Mouse (Mus musculus) neural tube, embryonic 12.5 days (tissue): ENCODE results near the gene Baz1a. TPM values are rescaled to one million over a fixed set of nuclear protein-coding genes. Genes with fewer than 3 reads are reported as not detected.

Experiments
- ATAC-seq: fragments of 200-750 bp; cut with Nextera tagmentation; 2 replicates; pipeline ENCODE4 v1.8.0; 2017; ENCODE audit warnings: low read depth, mild to moderate bottlenecking, moderate TSS enrichment, moderate library complexity; ENCODE audit not compliant: low FRiP score
- H3K27ac ChIP-seq: fragments of 300-500 bp; sonication (generic); 2 replicates; pipeline ENCODE4 v1.5.1; 2016
- H3K27me3 ChIP-seq: fragments of 300-500 bp; sonication (generic); replicated peaks from 2 replicates; pipeline ENCODE4 v1.6.1; 2016; ENCODE audit warnings: mild to moderate bottlenecking
- H3K36me3 ChIP-seq: fragments of 300-500 bp; sonication (generic); 2 replicates; pipeline ENCODE4 v1.6.1; 2016; ENCODE audit warnings: mild to moderate bottlenecking
- H3K4me1 ChIP-seq: fragments of 300-500 bp; sonication (generic); 2 replicates; pipeline ENCODE4 v1.6.1; 2016
- H3K4me2 ChIP-seq: fragments of 300-500 bp; sonication (generic); replicated peaks from 2 replicates; pipeline ENCODE4 v1.6.1; 2016; ENCODE audit warnings: mild to moderate bottlenecking
- H3K4me3 ChIP-seq: fragments of 300-500 bp; sonication (generic); 2 replicates; pipeline ENCODE4 v1.5.1; 2016
- H3K9ac ChIP-seq: fragments of 300-500 bp; sonication (generic); 2 replicates; pipeline ENCODE4 v1.6.1; 2016; ENCODE audit warnings: mild to moderate bottlenecking
- H3K9me3 ChIP-seq: fragments of 300-500 bp; sonication (generic); 2 replicates; pipeline ENCODE4 v1.6.1; 2016; ENCODE audit warnings: mild to moderate bottlenecking
- WGBS: fragments of 180-500 bp; shearing (Covaris S2); methylation state at CpG from one replicate; pipeline ENCODE4 v1.1.7; 2016; 5-methylcytosine and 5-hydroxymethylcytosine counted together
- polyA plus RNA-seq: library from polyadenylated mRNA; unstranded; fragments of >200 nt; fragmentation: Nextera tagmentation; extraction: Ambion mirVana; gene quantifications from 2 replicates; pipeline ENCODE4 v1.2.1, GENCODE M21; 2016

Baz1a gene
- polyA plus RNA-seq, result 28.6 and 33.5 TPM in 2 replicates

- WGBS, result 87% methylated on average over 6 of the region's 6 CpGs
- no peak within 1 kb of the TSS for H3K27ac ChIP-seq
- no peak within 1 kb of the TSS for H3K4me3 ChIP-seq
- no peaks in the 10 kb centered on the region for H3K27me3 ChIP-seq
- no peak for ATAC-seq
- H3K36me3 ChIP-seq, result no peaks in the 10 kb centered on the region
- H3K9me3 ChIP-seq, result no peaks in the 10 kb centered on the region
- no peak within 1 kb of the TSS for H3K9ac ChIP-seq
- no peaks in the 10 kb centered on the region for H3K4me1 ChIP-seq
- H3K4me2 ChIP-seq, result no peak within 1 kb of the TSS
Measured at GRCm38 (mm10) chr12:55013626-55014398, at the start of gene Baz1a. TSS of gene Baz1a (minus strand) at chr12:55014348.

- peaks cover 14% of the 10 kb centered on the region for H3K36me3 ChIP-seq
- H3K27ac ChIP-seq, result no peak overlapping the region
- H3K4me2 ChIP-seq, result no peak overlapping the region
- WGBS, result 90% methylated on average over 1 of the region's 1 CpGs
- no peaks in the 10 kb centered on the region for H3K9me3 ChIP-seq
- no peak for ATAC-seq
- H3K4me1 ChIP-seq, result no peaks in the 10 kb centered on the region
- no peak overlapping the region for H3K4me3 ChIP-seq
- H3K9ac ChIP-seq, result no peak overlapping the region
- H3K27me3 ChIP-seq, result no peaks in the 10 kb centered on the region
Measured at GRCm38 (mm10) chr12:55062141-55062540, 48.0 kb upstream of the Baz1a start.

- Histone ChIP-seq H3K9ac (no peak overlapping the region), H3K4me2 (no peak overlapping the region), H3K36me3 (peaks cover 16% of the 10 kb centered on the region), H3K4me1 (no peaks in the 10 kb centered on the region), H3K27me3 (no peaks in the 10 kb centered on the region), H3K4me3 (no peak overlapping the region), H3K27ac (no peak overlapping the region), H3K9me3 (no peaks in the 10 kb centered on the region)
- no peak for ATAC-seq
- WGBS, result 83% methylated on average over 10 of the region's 10 CpGs
Measured at GRCm38 (mm10) chr12:55061006-55061405, 46.9 kb upstream of the Baz1a start.

- no peaks in the 10 kb centered on the region for H3K9me3 ChIP-seq
- H3K4me1 ChIP-seq, result no peaks in the 10 kb centered on the region
- peaks cover 16% of the 10 kb centered on the region for H3K36me3 ChIP-seq
- no peak for ATAC-seq
- H3K9ac ChIP-seq, result no peak overlapping the region
- H3K27me3 ChIP-seq, result no peaks in the 10 kb centered on the region
- H3K4me2 ChIP-seq, result no peak overlapping the region
- 86% methylated on average over 6 of the region's 6 CpGs for WGBS
- no peak overlapping the region for H3K4me3 ChIP-seq
- no peak overlapping the region for H3K27ac ChIP-seq
Measured at GRCm38 (mm10) chr12:55060212-55060898, 46.2 kb upstream of the Baz1a start.

GRCm38 (mm10) chr12:55059812-55060211, 45.7 kb upstream of the Baz1a start:
- Histone ChIP-seq H3K27ac (no peak overlapping the region), H3K9me3 (no peaks in the 10 kb centered on the region), H3K9ac (no peak overlapping the region), H3K36me3 (peaks cover 16% of the 10 kb centered on the region), H3K4me3 (no peak overlapping the region), H3K4me2 (no peak overlapping the region), H3K27me3 (no peaks in the 10 kb centered on the region), H3K4me1 (no peaks in the 10 kb centered on the region)
- 68% methylated on average over 3 of the region's 3 CpGs for WGBS
- ATAC-seq, result no peak

- no peaks in the 10 kb centered on the region for H3K4me1 ChIP-seq
- H3K4me2 ChIP-seq, result no peak overlapping the region
- no peaks in the 10 kb centered on the region for H3K9me3 ChIP-seq
- ATAC-seq, result no peak
- no peak overlapping the region for H3K9ac ChIP-seq
- H3K4me3 ChIP-seq, result no peak overlapping the region
- H3K36me3 ChIP-seq, result peaks cover 16% of the 10 kb centered on the region
- WGBS, result 75% methylated on average over 6 of the region's 6 CpGs
- no peak overlapping the region for H3K27ac ChIP-seq
- no peaks in the 10 kb centered on the region for H3K27me3 ChIP-seq
Measured at GRCm38 (mm10) chr12:55058865-55059615, 44.9 kb upstream of the Baz1a start.

- peaks cover 16% of the 10 kb centered on the region for H3K36me3 ChIP-seq
- WGBS, result 88% methylated on average over 2 of the region's 2 CpGs
Measured at GRCm38 (mm10) chr12:55056703-55057102, 42.6 kb upstream of the Baz1a start.

GRCm38 (mm10) chr12:55054551-55055241, 40.5 kb upstream of the Baz1a start:
- no peak overlapping the region for H3K4me2 ChIP-seq
- WGBS, result 71% methylated on average over 2 of the region's 2 CpGs
- H3K36me3 ChIP-seq, result peaks cover 13% of the 10 kb centered on the region
- H3K9ac ChIP-seq, result no peak overlapping the region
- no peaks in the 10 kb centered on the region for H3K9me3 ChIP-seq
- H3K27me3 ChIP-seq, result no peaks in the 10 kb centered on the region
- no peak for ATAC-seq
- no peak overlapping the region for H3K27ac ChIP-seq
- no peaks in the 10 kb centered on the region for H3K4me1 ChIP-seq
- no peak overlapping the region for H3K4me3 ChIP-seq

More at GRCm38 (mm10) chr12:55056703-55057102, 42.6 kb upstream of the Baz1a start:
- H3K27me3 ChIP-seq, result no peaks in the 10 kb centered on the region
- no peak overlapping the region for H3K4me2 ChIP-seq
- H3K4me3 ChIP-seq, result no peak overlapping the region
- no peak overlapping the region for H3K9ac ChIP-seq
- H3K9me3 ChIP-seq, result no peaks in the 10 kb centered on the region
- H3K4me1 ChIP-seq, result no peaks in the 10 kb centered on the region
- no peak for ATAC-seq
- no peak overlapping the region for H3K27ac ChIP-seq

- no peaks in the 10 kb centered on the region for H3K9me3 ChIP-seq
- ATAC-seq, result no peak
- no peak overlapping the region for H3K4me3 ChIP-seq
- peaks cover 5% of the 10 kb centered on the region; the same call in 1 of the 2 replicates for H3K36me3 ChIP-seq
- no peaks in the 10 kb centered on the region for H3K4me1 ChIP-seq
- no peak overlapping the region for H3K9ac ChIP-seq
- H3K27me3 ChIP-seq, result no peaks in the 10 kb centered on the region
- no peak overlapping the region for H3K27ac ChIP-seq
- H3K4me2 ChIP-seq, result no peak overlapping the region
- WGBS, result 89% methylated on average over 7 of the region's 7 CpGs
Measured at GRCm38 (mm10) chr12:55053267-55053666, 39.1 kb upstream of the Baz1a start.

GRCm38 (mm10) chr12:55051210-55052173, 37.3 kb upstream of the Baz1a start:
- Histone ChIP-seq H3K27me3 (no peaks in the 10 kb centered on the region), H3K9ac (no peak overlapping the region), H3K27ac (no peak overlapping the region), H3K4me1 (no peaks in the 10 kb centered on the region), H3K36me3 (peaks cover 7% of the 10 kb centered on the region; the same call in 1 of the 2 replicates), H3K9me3 (no peaks in the 10 kb centered on the region), H3K4me3 (no peak overlapping the region), H3K4me2 (no peak overlapping the region)
- ATAC-seq, result no peak
- 93% methylated on average over 8 of the region's 8 CpGs for WGBS

GRCm38 (mm10) chr12:55049731-55050353, 35.7 kb upstream of the Baz1a start:
- Histone ChIP-seq H3K4me1 (no peaks in the 10 kb centered on the region), H3K4me2 (no peak overlapping the region), H3K9ac (no peak overlapping the region), H3K27me3 (no peaks in the 10 kb centered on the region), H3K36me3 (peaks cover 11% of the 10 kb centered on the region), H3K9me3 (no peaks in the 10 kb centered on the region), H3K27ac (no peak overlapping the region), H3K4me3 (no peak overlapping the region)
- ATAC-seq, result no peak
- WGBS, result 97% methylated on average over 8 of the region's 8 CpGs
